Mouse (Mus musculus) forebrain, postnatal 0 days (tissue): ENCODE measurements around the gene Arhgap21. TPM values are rescaled to one million over a fixed set of nuclear protein-coding genes. Genes with fewer than 3 reads are reported as not detected.

Experiments
- ATAC-seq: fragments of 200-750 bp; cut with Nextera tagmentation; 2 replicates; pipeline ENCODE4 v1.8.0; 2017; ENCODE audit warnings: mild to moderate bottlenecking, moderate library complexity
- DNase-seq: peaks from one replicate; pipeline ENCODE4 v3.0.0-alpha.2; 2015
- H3K27ac ChIP-seq: fragments of 300-500 bp; sonication (generic); 2 replicates; pipeline ENCODE4 v1.5.1; 2014; ENCODE audit warnings: low read depth, mild to moderate bottlenecking, antibody characterized with exemption, low read length, moderate library complexity, mixed read lengths
- H3K27me3 ChIP-seq: fragments of 300-500 bp; sonication (generic); 2 replicates; pipeline ENCODE4 v1.6.1; 2014; ENCODE audit warnings: mild to moderate bottlenecking, low read length, mixed read lengths; ENCODE audit not compliant: insufficient read depth
- H3K36me3 ChIP-seq: fragments of 300-500 bp; sonication (generic); 2 replicates; pipeline ENCODE4 v1.6.1; 2014; ENCODE audit warnings: mild to moderate bottlenecking, moderate library complexity; ENCODE audit not compliant: insufficient read depth
- H3K4me1 ChIP-seq: fragments of 300-500 bp; sonication (generic); 2 replicates; pipeline ENCODE4 v1.6.1; 2014; ENCODE audit warnings: antibody characterized with exemption; ENCODE audit not compliant: insufficient read depth
- H3K4me2 ChIP-seq: fragments of 300-500 bp; sonication (generic); 2 replicates; pipeline ENCODE4 v1.6.1; 2014; ENCODE audit warnings: low read depth, mild to moderate bottlenecking, moderate library complexity
- H3K4me3 ChIP-seq: fragments of 300-500 bp; sonication (generic); 2 replicates; pipeline ENCODE4 v1.5.1; 2014; ENCODE audit warnings: low read depth, low read length, mixed read lengths
- H3K9ac ChIP-seq: fragments of 300-500 bp; sonication (generic); 2 replicates; pipeline ENCODE4 v1.6.1; 2014; ENCODE audit warnings: mild to moderate bottlenecking
- H3K9me3 ChIP-seq: fragments of 300-500 bp; sonication (generic); 2 replicates; pipeline ENCODE4 v1.6.1; 2016; ENCODE audit warnings: low read length
- CTCF ChIP-seq: sonication (generic); IDR thresholded peaks from 2 replicates; pipeline ENCODE4 v1.5.1; 2016; ENCODE audit warnings: antibody characterized with exemption, control low read depth, low read depth
- WGBS: fragments of 180-500 bp; shearing (Covaris S2); extraction: QIAGEN DNeasy Blood & Tissue Kit; methylation state at CpG from one replicate; pipeline ENCODE4 v1.1.7; 2014; 5-methylcytosine and 5-hydroxymethylcytosine counted together
- polyA plus RNA-seq: library from polyadenylated mRNA; unstranded; fragments of >200 nt; fragmentation: Nextera tagmentation; extraction: Ambion mirVana; gene quantifications from 2 replicates; pipeline ENCODE4 v1.2.1, GENCODE M21; 2015
- total RNA-seq: library from RNA; depleted of rRNA; stranded (reverse); fragments of >200 nt; gene quantifications from 2 replicates; pipeline ENCODE4 v1.2.3, GENCODE M21; 2014

Gene Arhgap21
- total and polyA plus RNA-seq, 2 experiments from 2014 or later, result 24.9 to 99.1 TPM

GRCm38 (mm10) chr2:20898684-20899083 is 70.0 kb downstream of the Arhgap21 start:
- Histone ChIP-seq H3K36me3 (no peaks in the 10 kb centered on the region), H3K4me1 (no peaks in the 10 kb centered on the region), H3K27ac (no peak overlapping the region), H3K9me3 (no peaks in the 10 kb centered on the region), H3K4me3 (no peak overlapping the region), H3K4me2 (no peak overlapping the region), H3K9ac (no peak overlapping the region), H3K27me3 (no peaks in the 10 kb centered on the region)
- peak; percentile 91 for TF ChIP-seq CTCF
- peak; percentile 95 for ATAC-seq
- WGBS, result 35% methylated on average over 6 of the region's 6 CpGs
- peak; percentile 85 for DNase-seq

DNA sequence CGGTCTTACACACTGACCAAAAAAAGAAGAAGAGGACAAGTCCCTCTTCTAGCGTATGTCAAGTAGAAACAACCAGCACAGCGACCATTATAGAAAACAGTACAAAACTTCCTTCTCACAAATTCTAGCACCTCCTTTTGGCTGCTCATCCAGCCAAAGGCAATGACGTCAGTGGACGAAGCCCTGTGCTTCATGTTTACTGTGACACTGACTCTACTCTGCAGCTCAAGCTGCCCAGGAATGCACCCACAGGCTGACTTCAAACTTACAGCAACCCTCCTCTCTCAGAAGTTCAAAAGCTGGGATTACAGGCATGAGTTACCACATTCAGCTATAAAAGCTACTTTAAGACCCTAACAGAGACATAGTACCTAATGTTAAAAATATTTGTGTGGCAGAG is 72.2 kb downstream of the Arhgap21 start:
- no peak for ATAC-seq
- no peak for TF ChIP-seq CTCF
- WGBS, result 73% methylated on average over 5 of the region's 5 CpGs

DNA sequence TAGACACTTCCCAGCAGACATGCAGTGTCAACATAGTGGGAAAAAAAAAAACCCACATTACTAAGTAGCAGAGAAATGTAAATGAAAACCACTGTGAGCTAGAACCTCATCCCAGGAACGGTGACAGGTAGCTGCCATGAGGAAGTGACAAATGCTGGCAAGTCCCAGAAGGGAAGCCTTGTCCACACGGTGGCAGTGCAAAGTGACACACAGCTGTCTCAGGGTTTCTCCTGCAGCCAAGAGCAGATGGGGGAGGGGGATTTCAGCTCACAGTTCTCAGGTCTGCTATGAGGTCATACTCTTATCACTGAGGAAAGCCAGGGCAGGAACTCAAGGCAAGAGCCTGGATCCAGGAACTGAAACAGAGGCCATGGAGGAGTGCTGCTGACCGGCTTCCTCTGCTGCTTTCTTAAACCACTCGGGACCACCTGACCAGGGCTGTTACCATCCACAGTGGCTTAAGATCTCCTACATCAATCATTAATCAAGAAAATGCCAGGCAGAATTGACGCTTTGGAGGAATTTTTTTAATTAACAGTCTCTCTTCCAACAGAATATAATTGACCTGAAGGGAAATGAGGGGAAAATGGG is 74.5 kb downstream of the Arhgap21 start:
- peak; percentile 56 for TF ChIP-seq CTCF
- Histone ChIP-seq H3K36me3 (no peaks in the 10 kb centered on the region), H3K9ac (no peak overlapping the region), H3K4me3 (no peak overlapping the region), H3K9me3 (no peaks in the 10 kb centered on the region), H3K4me2 (no peak overlapping the region), H3K27me3 (no peaks in the 10 kb centered on the region), H3K4me1 (no peaks in the 10 kb centered on the region), H3K27ac (no peak overlapping the region)
- DNase-seq (peak; percentile 33), ATAC-seq (peak; percentile 58)
- WGBS, result 24% methylated on average over 5 of the region's 5 CpGs

More for the DNA sequence above, 72.2 kb downstream of the Arhgap21 start:
- Histone ChIP-seq H3K4me3 (no peak overlapping the region), H3K9me3 (no peaks in the 10 kb centered on the region), H3K27ac (no peak overlapping the region), H3K4me1 (no peaks in the 10 kb centered on the region), H3K9ac (no peak overlapping the region), H3K27me3 (no peaks in the 10 kb centered on the region), H3K4me2 (no peak overlapping the region), H3K36me3 (no peaks in the 10 kb centered on the region)
- no peak for DNase-seq

DNA sequence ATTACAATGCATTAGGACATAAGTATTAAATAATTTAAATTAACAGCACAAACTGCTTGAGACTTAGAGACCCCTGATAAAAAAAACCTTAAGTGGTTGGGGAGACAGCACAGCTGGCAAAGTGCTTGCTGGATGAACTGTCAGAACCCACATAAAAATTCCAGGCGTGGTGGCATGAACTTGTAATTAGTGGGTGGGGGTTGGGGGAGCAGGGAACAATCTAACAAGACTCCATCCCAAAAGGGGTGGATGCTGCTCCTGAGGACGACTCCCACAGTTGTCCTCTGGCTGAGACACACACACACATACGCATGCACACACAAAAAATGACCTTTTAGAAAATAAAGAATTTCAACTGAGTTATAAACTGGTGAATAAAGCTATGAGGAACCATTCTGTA is 79.9 kb downstream of the Arhgap21 start:
- Histone ChIP-seq H3K9me3 (no peaks in the 10 kb centered on the region), H3K27me3 (no peaks in the 10 kb centered on the region), H3K4me3 (no peak overlapping the region), H3K27ac (no peak overlapping the region), H3K36me3 (peaks cover 8% of the 10 kb centered on the region; the same call in 1 of the 2 replicates), H3K4me1 (no peaks in the 10 kb centered on the region), H3K9ac (no peak overlapping the region), H3K4me2 (no peak overlapping the region)
- no peak for DNase-seq
- ATAC-seq, result no peak
- no peak for TF ChIP-seq CTCF
- 72% methylated on average over 3 of the region's 3 CpGs for WGBS

- WGBS, result 55% methylated on average over 8 of the region's 8 CpGs
- no peaks in the 10 kb centered on the region for H3K27me3 ChIP-seq
- H3K27ac ChIP-seq, result no peak overlapping the region; the same call in 1 of the 2 replicates
- H3K36me3 ChIP-seq, result peaks cover 40% of the 10 kb centered on the region
- ATAC-seq, result peak; percentile 83
- no peak for TF ChIP-seq CTCF
- H3K9me3 ChIP-seq, result no peaks in the 10 kb centered on the region
- H3K4me2 ChIP-seq, result no peak overlapping the region
- H3K4me3 ChIP-seq, result no peak overlapping the region
- H3K9ac ChIP-seq, result no peak overlapping the region
- peak; percentile 26 for DNase-seq
- no peaks in the 10 kb centered on the region for H3K4me1 ChIP-seq
Measured at GRCm38 (mm10) chr2:20883288-20883687, 85.4 kb downstream of the Arhgap21 start.

DNA sequence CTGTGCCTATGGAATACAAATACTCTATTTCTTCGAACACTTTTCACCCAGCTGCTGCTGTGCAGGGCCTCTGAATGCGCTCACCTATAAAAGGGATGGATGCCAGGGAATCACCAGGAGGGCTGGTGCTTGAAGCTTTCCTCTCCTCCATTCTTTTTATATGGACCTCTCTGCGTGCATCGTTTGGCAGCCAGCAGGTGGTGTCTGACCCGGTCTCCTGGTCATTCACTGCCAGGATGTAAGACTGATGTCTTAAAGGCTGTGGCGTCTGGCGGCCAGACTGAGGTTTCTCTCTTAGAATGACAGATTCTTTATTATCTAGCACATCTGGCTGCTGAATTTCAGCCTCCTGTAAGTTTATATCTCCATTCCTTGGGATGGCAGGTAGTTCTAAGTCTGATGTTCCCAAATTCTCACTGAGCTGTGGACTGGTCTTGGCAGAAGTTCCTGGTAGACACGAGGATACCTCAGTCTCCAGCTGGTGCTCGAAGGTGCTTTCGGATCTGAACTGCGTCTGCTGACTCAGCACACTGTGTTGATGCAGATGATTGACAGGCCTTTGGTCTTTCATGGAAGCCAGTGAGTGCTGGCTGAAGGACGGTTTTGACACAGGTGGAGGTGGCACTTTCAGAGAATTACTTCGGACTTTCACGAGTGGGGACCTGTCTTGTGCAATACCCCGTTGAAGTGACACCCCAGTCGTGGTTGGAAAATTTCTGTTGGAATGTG is 88.6 kb downstream of the Arhgap21 start:
- 73% methylated on average over 16 of the region's 16 CpGs for WGBS
- H3K4me1 ChIP-seq, result no peaks in the 10 kb centered on the region
- H3K27ac ChIP-seq, result no peak overlapping the region
- ATAC-seq, result no peak
- TF ChIP-seq CTCF, result 0 out of 2 replicates have a peak, but pooled peaks have one; percentile 4
- no peaks in the 10 kb centered on the region for H3K27me3 ChIP-seq
- H3K9me3 ChIP-seq, result no peaks in the 10 kb centered on the region
- no peak overlapping the region for H3K4me3 ChIP-seq
- no peak for DNase-seq
- peaks cover 33% of the 10 kb centered on the region for H3K36me3 ChIP-seq
- no peak overlapping the region for H3K9ac ChIP-seq
- H3K4me2 ChIP-seq, result no peak overlapping the region

GRCm38 (mm10) chr2:20874621-20875020 is 94.1 kb downstream of the Arhgap21 start:
- no peak for TF ChIP-seq CTCF
- no peaks in the 10 kb centered on the region for H3K27me3 ChIP-seq
- H3K4me3 ChIP-seq, result no peak overlapping the region
- H3K36me3 ChIP-seq, result peaks cover 15% of the 10 kb centered on the region
- no peaks in the 10 kb centered on the region for H3K4me1 ChIP-seq
- H3K4me2 ChIP-seq, result no peak overlapping the region
- H3K9ac ChIP-seq, result no peak overlapping the region
- H3K9me3 ChIP-seq, result no peaks in the 10 kb centered on the region
- ATAC-seq, result no peak
- 86% methylated on average over 5 of the region's 5 CpGs for whole genome bisulfite sequencing
- no peak overlapping the region for H3K27ac ChIP-seq
- no peak for DNase-seq
